Mouse (Mus musculus) heart, postnatal 14 days (tissue): ENCODE results near the gene Ficd. TPM values are rescaled to one million over a fixed set of nuclear protein-coding genes. Genes with fewer than 3 reads are reported as not detected.
A peak's percentile ranks its signal among the peaks of the same experiment; 100 is the strongest.

ENCODE experiments used
- DNase-seq, 2 experiments: peaks; one replicate each; pipeline ENCODE4 v3.0.0; 2021 to 2022
- intact Hi-C: fragments of 180-260 bp; cut with DNase I; formaldehyde crosslinking; loops from one replicate; pipeline ENCODE4 v1.15.1; 2025
- total RNA-seq, 2 experiments: library from RNA; stranded (reverse); gene quantifications; 2 replicates each; pipeline ENCODE4 v1.2.3; 2021

Gene Ficd
- total RNA-seq, 2 experiments from 2014 or later = 4.7 to 5.7 TPM

DNA sequence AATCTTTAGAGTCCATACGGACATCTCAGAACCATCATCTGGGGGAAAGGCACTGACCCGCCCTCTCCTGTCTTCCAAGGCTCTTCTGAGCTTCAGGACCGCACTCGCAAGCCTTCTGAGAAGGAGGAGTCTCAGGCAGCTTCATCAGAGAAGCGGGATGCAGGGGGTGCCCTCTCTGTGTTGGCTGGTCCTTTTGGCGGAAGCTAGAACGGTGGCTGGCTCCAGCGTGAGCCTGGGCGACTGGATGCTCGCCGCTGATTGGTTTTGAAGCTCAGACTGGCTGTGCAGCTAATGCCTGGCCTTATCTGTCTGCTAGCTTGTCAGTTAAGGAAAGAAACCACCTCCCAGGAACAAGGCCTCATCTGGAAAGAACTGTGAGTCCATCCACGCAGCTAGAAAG is 8.4 kb upstream of the Ficd start:
- DNase-seq = no peak
- intact Hi-C loops = no loop called here

DNA sequence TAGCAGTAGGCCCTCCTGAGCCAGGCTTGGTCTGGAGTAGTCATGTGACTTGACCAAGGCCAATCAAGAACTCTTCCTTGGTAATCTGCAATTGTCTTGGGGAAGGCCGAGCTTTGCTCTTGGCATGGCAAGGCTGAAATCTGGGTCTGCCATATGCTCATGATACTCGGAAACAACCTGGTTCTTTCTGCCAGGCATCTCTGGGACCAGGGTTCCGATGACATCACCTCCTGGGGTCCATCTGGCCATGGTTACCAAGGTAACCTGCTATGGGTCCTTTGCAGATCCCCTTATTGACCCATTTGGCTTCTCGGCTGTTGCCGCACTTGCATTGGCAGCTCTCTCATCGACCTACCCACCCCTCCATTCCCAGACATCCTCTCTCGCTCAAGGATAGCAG is 7.6 kb upstream of the Ficd start:
- intact Hi-C loops = no loop called here
- DNase-seq = no peak

DNA sequence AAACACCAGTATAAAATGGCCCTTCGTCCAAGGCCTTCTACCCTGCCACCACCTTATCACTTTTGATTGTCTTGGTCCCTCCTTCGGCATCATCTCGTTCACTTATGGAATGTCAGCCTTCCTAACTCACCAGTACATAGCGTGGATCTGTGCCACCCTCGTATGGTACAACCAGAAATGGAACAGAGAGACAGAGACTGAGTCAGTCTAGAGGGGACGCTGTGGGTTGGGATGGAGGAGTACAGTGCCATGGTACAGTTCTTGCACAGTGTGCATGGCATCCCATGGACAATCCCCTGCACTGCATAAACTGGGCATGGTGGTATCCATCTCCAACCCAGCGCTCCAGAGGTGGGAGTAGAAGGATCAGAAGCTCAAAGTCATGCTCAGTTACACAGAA is 6.9 kb upstream of the Ficd start:
- intact Hi-C loops = no loop called here
- no peak for DNase-seq

DNA sequence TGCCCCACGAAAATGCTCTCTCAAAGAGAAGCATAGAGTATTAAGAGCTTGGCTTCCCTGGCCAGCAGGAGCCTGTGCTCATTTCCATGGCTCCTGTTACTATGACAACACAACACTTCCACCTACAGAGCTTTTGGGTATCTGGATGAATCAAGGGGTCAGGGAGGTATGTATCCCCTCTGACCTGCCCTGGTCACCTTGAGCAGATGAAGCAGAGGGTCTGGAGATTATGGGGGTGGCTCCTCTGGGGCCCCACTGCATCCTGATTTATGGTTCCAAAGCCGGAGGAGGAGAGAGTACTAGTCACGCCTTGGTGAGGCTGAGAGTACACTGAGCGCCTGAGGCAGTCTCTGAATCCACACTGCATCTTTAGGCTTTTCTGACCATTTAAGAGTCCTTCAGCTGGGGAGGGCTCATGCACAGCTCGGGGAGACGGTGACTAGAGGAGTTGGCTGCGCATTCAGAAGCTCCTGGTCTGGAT is 4.9 kb upstream of the Ficd start:
- intact Hi-C loops = no loop called here
- no peak for DNase-seq

DNA sequence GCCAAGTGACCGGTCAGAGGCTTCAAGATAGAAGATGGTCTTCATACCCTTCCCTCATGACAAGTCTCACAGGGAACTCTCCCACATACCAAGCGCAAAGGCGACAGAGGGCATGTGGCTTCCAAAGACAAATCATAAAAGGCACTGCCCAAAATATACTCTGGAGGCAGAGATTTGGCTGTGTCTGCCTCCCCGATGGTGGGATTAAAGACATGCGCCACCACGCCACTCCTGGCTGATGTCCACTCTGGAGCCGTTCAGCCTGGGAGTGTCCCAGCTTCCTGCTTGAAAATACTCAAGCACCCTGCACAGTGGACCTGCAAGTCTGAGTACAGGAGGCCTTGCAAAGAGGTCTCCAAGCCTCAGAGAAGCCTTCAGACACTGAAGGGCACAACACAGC is 4.4 kb upstream of the Ficd start:
- no peak for DNase-seq
- intact Hi-C loops = no loop called here

DNA sequence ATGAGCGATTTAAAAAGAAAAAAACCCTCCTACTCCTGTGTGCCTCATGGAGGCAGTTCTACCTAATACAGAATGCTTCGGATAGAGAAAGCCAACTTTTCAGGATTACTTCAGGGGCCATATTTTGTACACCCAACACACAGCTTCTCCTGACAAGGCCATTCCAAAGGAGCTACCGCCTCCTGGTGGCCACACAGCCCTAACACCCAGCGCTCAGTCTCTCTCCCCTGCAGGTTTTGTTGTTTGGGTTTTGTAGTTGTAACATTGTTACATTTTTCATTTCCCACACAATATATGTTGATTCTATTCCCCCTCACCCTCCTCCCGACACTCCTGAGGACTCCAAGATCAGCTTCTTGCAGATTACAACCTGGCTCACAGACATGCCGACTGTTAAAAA is 3.4 kb upstream of the Ficd start:
- peak; percentile 59 to 73 for DNase-seq
- intact Hi-C loops = loop anchor here (2.0 kb wide), 1 partner anchor 365 kb away; no protein-coding TSS in a partner anchor

DNA sequence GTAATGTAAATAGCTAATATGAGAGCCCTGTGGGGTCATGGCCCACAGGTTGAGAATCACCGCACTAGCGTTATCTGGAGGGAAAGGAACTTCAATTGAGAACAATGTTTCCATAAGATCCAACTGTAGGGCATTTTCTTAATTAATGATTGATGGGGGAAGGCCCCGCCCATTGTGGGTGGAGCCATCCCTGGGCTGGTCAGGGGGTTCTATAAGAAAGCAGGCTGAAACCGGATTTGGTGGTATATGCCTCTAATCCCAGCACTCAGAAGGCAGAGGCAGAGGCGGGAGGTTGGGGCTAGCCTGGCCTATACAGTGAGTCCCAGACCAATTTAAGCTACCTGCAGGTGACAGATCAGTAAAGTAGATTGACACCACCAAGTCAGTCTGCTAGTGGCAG is 1.2 kb upstream of the Ficd start:
- intact Hi-C loops = no loop called here
- DNase-seq = no peak

DNA sequence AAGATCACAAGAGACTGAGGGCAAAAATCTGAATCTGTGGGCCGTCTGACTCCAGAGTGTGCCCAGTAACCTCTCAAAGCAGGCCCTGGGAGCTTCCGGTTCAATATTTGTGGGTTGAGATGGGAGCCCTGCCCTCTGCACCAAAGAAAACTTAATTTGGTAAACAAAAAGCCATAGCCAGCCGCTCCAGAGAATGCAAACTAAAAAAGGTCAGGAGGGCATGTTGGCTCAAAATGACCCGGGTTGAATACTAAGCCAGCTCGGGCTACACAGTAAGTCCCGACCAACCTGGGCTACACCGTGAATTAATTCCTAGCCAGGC is 619 bp upstream of the Ficd start:
- intact Hi-C loops = no loop called here

DNA sequence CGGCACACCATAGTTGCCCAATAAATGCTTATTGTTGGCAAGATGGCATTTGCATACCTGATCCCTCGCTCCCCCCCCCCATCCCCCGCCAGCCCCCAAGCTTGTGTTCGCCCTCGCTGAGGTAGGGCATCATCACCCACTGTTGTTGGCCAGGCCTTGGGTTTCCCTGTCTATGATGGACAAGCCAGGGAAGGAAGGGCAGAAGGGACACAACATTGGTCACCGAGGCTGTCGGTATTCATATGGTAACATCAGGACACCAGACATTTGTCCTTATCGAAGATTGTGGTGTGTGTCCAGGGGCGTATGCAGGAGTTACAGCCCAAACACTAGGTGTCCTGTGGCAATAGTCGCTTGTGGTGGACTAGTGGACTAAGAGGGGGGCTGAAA is 505 bp downstream of the Ficd start:
- no peak for DNase-seq
- intact Hi-C loops = loop anchor here (2.0 kb wide), 1 partner anchor 33 kb away; no protein-coding TSS in a partner anchor

More for the DNA sequence above, 619 bp upstream of the Ficd start:
- no peak for DNase-seq

DNA sequence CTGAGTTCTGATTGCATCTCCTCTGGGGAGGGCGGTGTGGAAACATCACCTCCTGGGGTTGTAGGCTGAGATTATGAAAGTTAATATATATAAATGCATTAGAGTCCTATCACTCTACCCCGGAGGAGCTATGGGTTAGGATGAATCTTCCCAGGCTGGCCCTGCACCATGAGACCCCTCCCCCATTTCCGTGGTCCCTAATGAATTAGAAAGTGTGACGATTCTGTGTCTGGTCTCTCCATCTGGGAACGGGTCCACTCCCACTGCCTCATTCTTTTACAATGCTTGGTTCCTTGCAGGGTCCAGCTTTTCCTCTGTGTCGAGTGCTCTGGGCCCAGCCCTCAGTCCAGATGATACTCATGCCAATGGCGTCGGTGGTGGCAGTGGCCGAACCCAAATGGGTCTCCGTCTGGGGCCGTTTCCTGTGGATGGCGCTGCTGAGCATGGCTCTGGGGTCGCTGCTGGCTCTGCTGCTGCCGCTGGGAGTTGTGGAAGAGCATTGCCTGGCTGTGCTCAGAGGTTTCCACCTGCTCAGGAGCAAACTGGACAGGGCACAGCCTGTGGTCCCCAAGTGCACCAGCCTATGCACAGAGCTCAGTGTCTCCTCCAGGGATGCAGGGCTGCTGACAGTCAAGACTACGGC is 1.0 kb downstream of the Ficd start:
- DNase-seq = no peak
- intact Hi-C loops = loop anchor here (2.0 kb wide), 1 partner anchor 32 kb away; no protein-coding TSS in a partner anchor

DNA sequence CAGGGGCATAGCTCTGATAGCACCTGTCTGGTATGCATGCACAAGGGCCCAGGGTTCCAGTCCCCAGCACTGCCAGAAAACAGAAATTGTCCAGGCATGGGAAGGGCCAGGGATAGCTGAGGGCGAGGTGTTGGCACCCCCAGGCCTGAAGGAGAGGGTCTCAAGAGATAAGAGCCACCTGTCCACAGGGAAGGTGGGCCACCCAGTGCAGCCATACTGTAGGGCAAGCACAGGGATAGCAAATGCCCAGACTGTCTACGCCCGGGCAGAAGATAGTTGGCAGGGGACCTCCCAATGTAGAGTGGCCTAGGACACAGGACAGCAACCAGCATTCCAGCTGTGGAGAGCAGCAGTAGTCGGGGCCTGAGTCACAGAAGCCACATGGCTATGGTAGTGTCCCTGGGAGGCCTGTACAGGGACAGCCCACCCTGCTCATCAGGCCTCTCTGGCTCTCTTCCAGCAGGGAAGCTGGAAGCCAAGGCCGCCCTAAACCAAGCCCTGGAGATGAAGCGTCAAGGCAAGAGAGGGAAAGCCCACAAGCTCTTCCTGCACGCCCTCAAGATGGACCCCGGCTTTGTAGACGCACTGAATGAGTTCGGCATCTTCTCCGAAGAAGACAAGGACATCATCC is 2.1 kb downstream of the Ficd start:
- intact Hi-C loops = loop anchor here (2.0 kb wide), 1 partner anchor 31 kb away; no protein-coding TSS in a partner anchor
- no peak for DNase-seq

DNA sequence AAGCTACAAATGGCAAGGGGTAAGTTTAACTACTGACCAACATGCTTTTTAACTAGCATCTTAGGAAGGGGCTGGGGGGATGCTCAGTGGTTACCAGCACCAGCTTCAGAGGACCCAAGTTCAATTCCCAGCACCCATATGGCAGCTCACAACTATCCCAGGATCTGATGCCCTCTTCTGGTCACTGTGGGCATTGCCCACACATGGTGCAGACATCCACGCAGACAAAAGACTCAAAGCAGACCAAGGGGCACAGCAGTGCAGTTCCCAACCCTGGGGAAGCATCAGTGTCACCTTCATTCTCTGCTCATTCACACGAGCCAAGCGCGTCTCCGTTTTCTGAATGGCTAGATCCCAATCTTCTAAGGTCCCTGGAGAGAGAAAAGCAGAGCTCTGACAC is 12.0 kb downstream of the Ficd start:
- intact Hi-C loops = no loop called here
- no peak for DNase-seq

DNA sequence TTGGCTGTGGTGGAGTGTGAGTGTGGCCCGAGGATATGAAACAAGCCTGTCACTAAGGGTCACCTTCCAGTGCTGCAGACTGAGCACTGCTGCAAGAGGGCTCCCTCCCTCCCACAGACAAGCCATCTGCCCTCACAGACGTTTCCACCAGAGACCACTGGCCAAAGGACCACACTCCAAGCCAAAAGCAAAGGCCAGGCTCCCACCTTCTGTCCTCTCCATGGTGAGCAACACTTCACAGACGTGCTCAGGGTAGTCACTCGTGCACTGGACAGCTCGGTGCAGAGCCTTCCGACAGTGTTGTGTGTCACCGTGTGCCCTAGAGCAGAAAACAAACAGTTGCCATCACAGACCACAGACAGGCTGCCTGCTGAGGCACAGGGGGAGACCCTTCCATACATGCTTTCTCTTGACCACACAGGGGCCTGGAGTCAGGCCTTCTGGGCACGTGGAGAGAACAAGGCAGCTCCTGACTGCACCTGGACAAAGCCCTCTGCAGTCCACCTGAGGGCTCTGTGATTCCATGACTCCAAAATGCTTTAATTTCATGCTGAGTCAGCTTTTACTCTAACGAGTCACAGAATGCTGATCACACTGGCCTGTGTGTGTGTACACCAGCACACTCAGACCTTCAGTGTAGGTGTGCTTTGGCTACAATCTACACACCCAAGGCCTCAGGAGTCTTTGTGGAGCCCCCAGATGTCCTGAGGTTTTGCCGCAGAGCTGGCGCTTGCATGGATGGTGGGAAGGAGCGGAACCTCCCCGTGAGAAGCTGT is 13.1 kb downstream of the Ficd start:
- intact Hi-C loops = no loop called here
- no peak for DNase-seq

DNA sequence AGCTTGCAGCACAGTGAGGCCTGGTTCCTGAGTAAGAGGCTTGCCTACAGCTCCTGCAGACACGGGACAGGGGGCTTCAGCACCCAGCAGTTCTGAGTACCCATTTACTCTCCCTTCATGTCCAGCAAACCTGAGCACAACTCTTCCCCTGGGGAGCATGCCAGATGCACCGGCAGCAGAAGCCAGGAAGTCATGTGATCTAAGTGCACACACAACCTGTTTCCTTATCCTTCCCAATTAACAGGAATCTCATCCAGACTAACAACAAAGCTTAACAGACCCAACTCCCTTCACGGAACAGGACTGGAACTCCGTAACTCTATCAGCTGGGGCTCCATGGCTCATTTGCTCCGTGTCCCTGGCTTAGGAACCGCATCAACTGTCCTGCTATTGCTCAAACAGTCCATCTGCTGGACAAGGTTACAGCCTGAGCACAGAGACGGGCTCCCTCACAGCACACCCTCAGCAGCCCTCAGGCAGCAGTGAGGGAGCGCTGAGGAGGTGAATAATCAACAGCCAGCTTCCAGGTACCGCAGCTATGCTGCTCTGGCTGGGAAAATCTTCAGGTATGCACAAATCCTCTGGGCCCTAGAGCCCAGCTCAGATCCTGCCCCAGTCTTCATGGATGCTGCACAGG is 16.0 kb downstream of the Ficd start:
- no peak for DNase-seq
- intact Hi-C loops = no loop called here

DNA sequence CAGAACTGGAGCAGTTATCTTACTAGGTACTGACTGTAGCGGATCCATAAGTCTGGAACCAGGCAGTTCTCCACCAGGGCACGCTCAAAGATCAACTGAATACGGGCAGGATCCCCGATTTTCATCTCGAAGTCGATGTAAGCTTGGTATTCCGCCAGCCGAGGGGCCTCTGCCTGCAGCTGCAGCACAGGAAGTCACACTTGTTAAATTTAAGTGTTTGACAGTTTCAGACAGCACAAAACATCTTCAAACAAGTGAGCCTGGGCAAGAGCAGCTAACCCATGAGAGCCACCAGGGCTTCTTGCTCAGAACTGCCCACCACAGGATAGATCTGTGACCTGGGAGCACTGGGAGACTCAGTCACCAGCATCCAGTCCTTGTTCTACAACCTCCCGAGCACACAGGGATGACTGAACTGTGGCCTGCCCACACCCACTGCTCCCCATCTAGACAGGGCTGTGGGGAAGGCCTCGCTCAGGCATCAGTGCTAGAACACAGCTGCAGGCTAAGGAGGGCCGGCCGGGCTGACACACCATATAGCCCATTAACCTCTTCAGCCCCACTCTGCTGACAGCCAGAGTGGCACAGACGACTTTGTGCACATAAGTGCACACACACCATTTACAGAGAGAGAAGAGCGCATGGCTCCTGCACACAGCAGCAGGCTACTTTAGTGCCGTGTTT is 19.9 kb downstream of the Ficd start:
- intact Hi-C loops = no loop called here
- no peak for DNase-seq

DNA sequence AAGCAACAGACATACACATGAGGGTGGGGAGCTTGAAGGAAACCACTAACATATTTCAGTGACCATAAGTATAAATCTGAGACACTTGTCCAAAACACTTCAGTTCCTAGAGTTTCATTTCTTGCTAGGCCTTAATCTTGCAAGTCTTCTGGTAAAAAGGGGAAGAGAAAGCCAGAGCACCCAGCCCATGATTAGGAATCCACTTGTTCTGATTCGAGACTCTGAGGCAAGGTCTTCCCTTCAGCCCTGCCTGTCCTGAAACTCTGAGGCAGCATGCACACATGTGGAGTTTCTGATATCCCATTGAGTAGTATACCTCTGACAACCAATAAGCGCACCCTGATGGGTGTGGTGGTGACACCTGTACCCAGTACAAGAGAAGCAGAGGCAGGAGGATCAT is 26.0 kb downstream of the Ficd start:
- intact Hi-C loops = no loop called here
- DNase-seq = no peak

DNA sequence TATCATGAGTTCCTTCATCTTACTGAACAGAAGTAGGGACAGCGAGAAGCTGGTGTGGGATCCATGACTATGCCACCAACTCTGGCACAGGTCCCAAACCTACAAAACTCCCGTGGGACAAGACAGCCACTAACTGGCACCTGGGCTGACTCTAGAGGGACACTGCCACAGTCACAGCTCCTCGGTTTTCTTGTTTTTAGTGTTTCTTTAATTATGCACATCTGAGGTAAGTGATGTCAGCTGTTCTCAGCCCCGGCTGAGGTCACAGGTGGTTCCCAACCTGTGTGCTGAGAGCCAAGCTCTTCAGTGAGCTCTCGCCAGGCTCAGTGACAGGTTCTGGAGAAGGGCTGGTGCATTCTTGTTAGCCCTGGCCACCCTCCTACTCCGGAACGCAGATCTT is 28.8 kb downstream of the Ficd start:
- no peak for DNase-seq
- intact Hi-C loops = no loop called here

DNA sequence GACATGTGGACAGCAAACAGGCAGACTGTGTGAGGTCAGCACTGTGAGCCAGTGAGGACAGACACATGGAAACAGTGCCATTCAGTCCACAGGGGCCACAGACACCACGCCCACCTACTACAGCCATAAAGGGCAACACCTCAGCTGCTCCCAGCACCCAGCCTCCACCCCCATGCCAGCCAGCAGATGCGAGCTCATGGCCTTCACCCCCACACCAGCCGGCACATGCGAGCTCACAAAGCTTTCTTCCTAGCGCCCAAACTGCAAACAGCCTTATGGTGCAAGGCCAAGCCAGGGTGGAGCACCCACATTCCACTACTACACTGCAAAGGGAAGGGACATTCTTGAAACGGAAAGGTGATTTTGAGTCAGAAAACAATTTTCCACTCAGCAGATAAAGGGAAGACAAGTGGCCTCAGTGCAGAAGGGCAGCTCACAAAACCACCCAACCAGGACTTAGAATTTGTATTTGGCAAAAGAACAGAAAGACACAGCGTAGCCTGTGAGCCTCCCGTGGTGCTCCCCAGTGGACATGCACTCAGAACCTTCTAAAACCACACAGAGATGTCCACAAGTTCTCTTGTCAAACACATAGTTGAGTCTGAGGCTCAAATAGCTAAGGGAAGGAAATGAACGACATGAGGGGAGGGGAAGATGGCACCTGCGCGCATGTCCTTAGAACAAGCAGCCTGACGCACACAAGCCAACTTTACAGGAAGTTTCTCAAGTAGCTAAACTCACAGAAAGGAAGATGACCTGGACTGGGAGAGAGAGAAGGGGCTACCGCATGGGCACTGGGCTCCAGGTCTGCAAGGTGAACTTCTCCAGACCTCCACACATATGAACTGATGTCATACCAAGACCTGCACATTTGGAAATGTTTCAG is 30.3 kb downstream of the Ficd start:
- DNase-seq = no peak
- intact Hi-C loops = no loop called here

DNA sequence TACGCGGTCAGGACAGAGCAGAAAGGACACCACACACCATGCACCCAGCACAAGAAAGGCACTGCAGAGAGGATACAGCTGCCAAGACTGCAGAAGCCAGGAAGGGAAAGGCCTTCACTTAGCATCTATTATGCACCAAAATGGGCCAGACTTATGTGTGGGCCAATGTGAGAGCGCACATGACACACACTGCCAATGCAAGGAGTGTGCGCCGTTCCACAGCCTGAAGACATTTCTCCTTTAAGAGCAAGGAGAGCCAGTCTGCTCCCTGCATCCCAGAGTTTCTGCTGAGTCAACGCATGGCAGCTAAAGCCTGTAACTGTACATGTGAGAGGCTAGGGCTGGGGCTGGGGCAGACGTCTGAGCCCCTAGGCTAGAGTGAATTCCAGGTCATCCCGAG is 33.2 kb downstream of the Ficd start:
- intact Hi-C loops = loop anchor here (2.0 kb wide), 1 partner anchor 32 kb away; no protein-coding TSS in a partner anchor
- no peak for DNase-seq
